Mouse (Mus musculus): Measurements from ENCODE around the gene Kcnn4. TPM values are rescaled to one million over a fixed set of nuclear protein-coding genes. Genes with fewer than 3 reads are reported as not detected.
A peak's percentile ranks its signal among the peaks of the same experiment; 100 is the strongest.

The Kcnn4 gene
- total RNA-seq, 2 experiments from 2014 or later = 0.17 to 0.48 TPM

- DNase-seq = no peak
Measured at GRCm38 (mm10) chr7:24366716-24367632, 3.1 kb upstream of the Kcnn4 start.

- no peak for DNase-seq
Measured at GRCm38 (mm10) chr7:24368226-24368625, 1.8 kb upstream of the Kcnn4 start.

GRCm38 (mm10) chr7:24368946-24369345, 1.1 kb upstream of the Kcnn4 start:
- no peak for DNase-seq

GRCm38 (mm10) chr7:24371012-24371808, 1.1 kb downstream of the Kcnn4 start:
- no peak for DNase-seq

GRCm38 (mm10) chr7:24371809-24372145, 1.7 kb downstream of the Kcnn4 start:
- no peak for DNase-seq

- no peak for DNase-seq
Measured at GRCm38 (mm10) chr7:24372300-24372699, 2.2 kb downstream of the Kcnn4 start.

- DNase-seq = no peak
Measured at GRCm38 (mm10) chr7:24372786-24373185, 2.7 kb downstream of the Kcnn4 start.

- peak in 1 of 2 experiments; percentile 30 for DNase-seq
Measured at GRCm38 (mm10) chr7:24373538-24374379, 3.7 kb downstream of the Kcnn4 start.

- no peak for DNase-seq
Measured at GRCm38 (mm10) chr7:24376456-24376855, 6.4 kb downstream of the Kcnn4 start.

GRCm38 (mm10) chr7:24377091-24377865, 7.2 kb downstream of the Kcnn4 start:
- DNase-seq = no peak

GRCm38 (mm10) chr7:24378049-24378701, 8.1 kb downstream of the Kcnn4 start:
- no peak for DNase-seq

GRCm38 (mm10) chr7:24379934-24380333, 9.9 kb downstream of the Kcnn4 start:
- DNase-seq = no peak

GRCm38 (mm10) chr7:24380370-24380769, 10.3 kb downstream of the Kcnn4 start:
- DNase-seq = no peak

GRCm38 (mm10) chr7:24382730-24383372, 12.8 kb downstream of the Kcnn4 start:
- no peak for DNase-seq

- DNase-seq = no peak
Measured at GRCm38 (mm10) chr7:24384070-24384469, 14.0 kb downstream of the Kcnn4 start.

- peak; percentile 65 to 66 for DNase-seq
Measured at GRCm38 (mm10) chr7:24384827-24385226, 14.8 kb downstream of the Kcnn4 start.

- no peak for DNase-seq
Measured at GRCm38 (mm10) chr7:24387059-24387556, 17.0 kb downstream of the Kcnn4 start.

- DNase-seq = no peak
Measured at GRCm38 (mm10) chr7:24389516-24390187, 19.6 kb downstream of the Kcnn4 start.

GRCm38 (mm10) chr7:24390512-24390911, 20.4 kb downstream of the Kcnn4 start:
- no peak for DNase-seq

GRCm38 (mm10) chr7:24391077-24391476, 21.0 kb downstream of the Kcnn4 start:
- DNase-seq = no peak

Data from layer of hippocampus, postnatal 36 days (tissue).